8 mouse cellular contexts compared by ENCODE assay signal in the genomic region with DNA sequence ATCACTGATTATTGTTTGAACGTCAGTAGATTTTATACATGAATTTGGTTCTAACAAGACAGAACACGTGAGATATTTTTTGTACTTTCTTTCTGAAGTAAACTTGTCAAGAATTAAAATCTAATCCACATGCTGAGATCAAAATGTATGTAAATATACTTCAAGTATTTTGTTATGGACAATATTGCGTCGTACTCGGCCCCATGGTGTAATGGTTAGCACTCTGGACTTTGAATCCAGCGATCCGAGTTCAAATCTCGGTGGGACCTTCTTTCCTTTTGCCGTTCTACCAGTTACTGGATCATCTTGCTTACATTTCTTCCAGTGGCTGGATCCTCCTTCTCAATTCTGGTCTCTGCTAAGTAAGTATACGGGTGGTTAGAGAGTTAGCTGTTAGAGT. TPM values are rescaled to one million over a fixed set of nuclear protein-coding genes. Genes with fewer than 3 reads are reported as not detected.
DNase-seq lines count a peak whose midpoint lies in the region; ATAC-seq and TF ChIP-seq lines count a peak whose summit lies in the region.

No protein-coding gene starts in this region.

- no peak for TF ChIP-seq CTCF in lung, embryonic 14.5 days (IDR thresholded peaks at IDR 0.05; ENCODE audit: low read depth)

- H3K4me2 ChIP-seq in hindbrain, embryonic 11.5 days (replicated peaks; ENCODE audit: low read depth, low read length), result peak overlapping the region; percentile 38
- H3K4me2 ChIP-seq in lung, embryonic 14.5 days, result peak overlapping the region; percentile 96

- H3K4me1 ChIP-seq in hindbrain, embryonic 11.5 days (replicated peaks; ENCODE audit: control insufficient read depth, insufficient read depth, low read length), result no peaks in the 10 kb centered on the region
- H3K4me1 ChIP-seq in lung, embryonic 14.5 days (ENCODE audit: insufficient read depth), result no peaks in the 10 kb centered on the region

- no peaks in the 10 kb centered on the region for H3K9me3 ChIP-seq in hindbrain, embryonic 11.5 days (ENCODE audit: control insufficient read depth, low read length)
- no peaks in the 10 kb centered on the region for H3K9me3 ChIP-seq in lung, embryonic 14.5 days (ENCODE audit: low read depth, low read length)

- no peaks in the 10 kb centered on the region for H3K36me3 ChIP-seq in hindbrain, embryonic 11.5 days (ENCODE audit: control insufficient read depth, insufficient read depth, low read length)
- no peaks in the 10 kb centered on the region for H3K36me3 ChIP-seq in lung, embryonic 14.5 days (ENCODE audit: insufficient read depth)

- H3K27me3 ChIP-seq in hindbrain, embryonic 11.5 days (ENCODE audit: control insufficient read depth, insufficient read depth, low read length), result no peaks in the 10 kb centered on the region
- no peaks in the 10 kb centered on the region for H3K27me3 ChIP-seq in lung, embryonic 14.5 days (ENCODE audit: insufficient read depth, low read length)

- H3K27ac ChIP-seq in hindbrain, embryonic 11.5 days (ENCODE audit: low read depth, low read length), result no peak overlapping the region
- peak overlapping the region; percentile 61; the same call in 1 of the 2 replicates for H3K27ac ChIP-seq in lung, embryonic 14.5 days (ENCODE audit: low read depth)

- H3K9ac ChIP-seq in hindbrain, embryonic 11.5 days (ENCODE audit: low read depth, low read length), result no peak overlapping the region
- 0 out of 2 replicates have a peak overlapping the region, but pooled peaks have one; percentile 21 for H3K9ac ChIP-seq in lung, embryonic 14.5 days

- peak overlapping the region; percentile 27 for H3K4me3 ChIP-seq in hindbrain, embryonic 11.5 days (ENCODE audit: low read depth, low read length)
- peak overlapping the region; percentile 56 for H3K4me3 ChIP-seq in lung, embryonic 14.5 days (ENCODE audit: low read depth, low read length)

- DNase-seq in MN1 (ENCODE audit: low spot score), result peak; percentile 85
- DNase-seq in cerebellum, adult 9-11 months, result peak; percentile 77
- peak; percentile 72 to 96 for DNase-seq in frontal cortex, adult 2 months (ENCODE audit: extremely low spot score in 1 of 2, low spot score in 1 of 2)
- peak; percentile 90 for DNase-seq in hindbrain, embryonic 11.5 days (ENCODE audit: low spot score)
- peak; percentile 84 for DNase-seq in layer of hippocampus, adult 9-10 months (ENCODE audit: low spot score)
- peak; percentile 97 for DNase-seq in lung, embryonic 14.5 days
- DNase-seq in thymus, postnatal 25 days, result peak; percentile 84

- under 1% methylated on average over 10 of the region's 10 CpGs for WGBS in hindbrain, embryonic 11.5 days
- WGBS in lung, embryonic 14.5 days, result 0% methylated on average over 10 of the region's 10 CpGs

- peak; percentile 58 for ATAC-seq in hindbrain, embryonic 11.5 days (ENCODE audit: low FRiP score)
- ATAC-seq in lung, embryonic 14.5 days (ENCODE audit: insufficient read depth), result peak; percentile 53
- ATAC-seq in neutrophil, adult 5-6 weeks (ENCODE audit: extremely low read depth, insufficient number of reproducible peaks, low FRiP score, poor library complexity, severe bottlenecking), result peak; percentile 32; the same call in 1 of the 2 replicates

RNA-seq across cellular contexts. Expression of a gene that starts 11.4 kb away (rescaled TPM):
- 26.6 and 33.5 TPM in 2 replicates for polyA plus RNA-seq in frontal cortex, adult 2 months (2012; rRNA removed)
- 4.7 TPM in 2 replicates for polyA plus RNA-seq in hindbrain, embryonic 11.5 days (2014; fragmentation: Nextera tagmentation; extraction: Ambion mirVana)
- polyA plus RNA-seq in lung, embryonic 14.5 days (2014; fragmentation: Nextera tagmentation; extraction: Ambion mirVana), result 7.1 and 7.6 TPM in 2 replicates
- 161 and 193 TPM in 2 replicates for total RNA-seq in neutrophil, adult 5-6 weeks (2017)

RNA-seq across cellular contexts. Expression of a gene that starts 14.3 kb away (rescaled TPM):
- 3.9 and 9.2 TPM in 2 replicates for polyA plus RNA-seq in frontal cortex, adult 2 months (2012; rRNA removed)
- polyA plus RNA-seq in hindbrain, embryonic 11.5 days (2014; fragmentation: Nextera tagmentation; extraction: Ambion mirVana), result 3.6 and 8.4 TPM in 2 replicates
- polyA plus RNA-seq in lung, embryonic 14.5 days (2014; fragmentation: Nextera tagmentation; extraction: Ambion mirVana), result 13.0 and 14.6 TPM in 2 replicates
- total RNA-seq in neutrophil, adult 5-6 weeks (2017), result 3.5 and 5.0 TPM in 2 replicates

RNA-seq across cellular contexts. Expression of a gene that starts 15.8 kb away (rescaled TPM):
- polyA plus RNA-seq in frontal cortex, adult 2 months (2012; rRNA removed), result 0.46 and 0.82 TPM in 2 replicates
- 3.7 and 4.8 TPM in 2 replicates for polyA plus RNA-seq in hindbrain, embryonic 11.5 days (2014; fragmentation: Nextera tagmentation; extraction: Ambion mirVana)
- polyA plus RNA-seq in lung, embryonic 14.5 days (2014; fragmentation: Nextera tagmentation; extraction: Ambion mirVana), result 6.6 and 7.5 TPM in 2 replicates
- total RNA-seq in neutrophil, adult 5-6 weeks (2017), result not detected in 2 replicates

RNA-seq across cellular contexts. Expression of a gene that starts 23.8 kb away (rescaled TPM):
- 0.15 and 0.44 TPM in 2 replicates for polyA plus RNA-seq in frontal cortex, adult 2 months (2012; rRNA removed)
- 0.60 and 0.89 TPM in 2 replicates for polyA plus RNA-seq in hindbrain, embryonic 11.5 days (2014; fragmentation: Nextera tagmentation; extraction: Ambion mirVana)
- 1.0 and 1.8 TPM in 2 replicates for polyA plus RNA-seq in lung, embryonic 14.5 days (2014; fragmentation: Nextera tagmentation; extraction: Ambion mirVana)
- 5.8 and 6.4 TPM in 2 replicates for total RNA-seq in neutrophil, adult 5-6 weeks (2017)

RNA-seq across cellular contexts. Expression of a gene that starts 24.4 kb away (rescaled TPM):
- polyA plus RNA-seq in frontal cortex, adult 2 months (2012; rRNA removed), result 0.22 and 0.59 TPM in 2 replicates
- polyA plus RNA-seq in hindbrain, embryonic 11.5 days (2014; fragmentation: Nextera tagmentation; extraction: Ambion mirVana), result 1.0 and 1.1 TPM in 2 replicates
- 2.0 and 2.6 TPM in 2 replicates for polyA plus RNA-seq in lung, embryonic 14.5 days (2014; fragmentation: Nextera tagmentation; extraction: Ambion mirVana)
- 21.9 and 24.1 TPM in 2 replicates for total RNA-seq in neutrophil, adult 5-6 weeks (2017)
